Mouse (Mus musculus): ENCODE data around the gene Raly. TPM values are rescaled to one million over a fixed set of nuclear protein-coding genes. Genes with fewer than 3 reads are reported as not detected.

Gene Raly
- polyA plus RNA-seq, 1 experiment from 2014 or later, result 66.8 TPM

GRCm38 (mm10) chr2:154818599-154818998 lies 27.7 kb downstream of the Raly start:
- no peak overlapping the region for H3K9ac ChIP-seq (ENCODE audit: low read length)
- peaks cover 2% of the 10 kb centered on the region; the same call in 1 of the 2 replicates for H3K4me1 ChIP-seq (ENCODE audit: control insufficient read depth, insufficient read depth, low read length)
- no peak overlapping the region for H3K4me3 ChIP-seq (ENCODE audit: low read depth, low read length)
- DNase-seq (ENCODE audit: low spot score, missing footprints) (no peak), ATAC-seq (ENCODE audit: low FRiP score) (no peak)
- no peaks in the 10 kb centered on the region for H3K36me3 ChIP-seq (ENCODE audit: control insufficient read depth, insufficient read depth, low read length)
- no peaks in the 10 kb centered on the region for H3K27me3 ChIP-seq (ENCODE audit: control insufficient read depth, insufficient read depth, low read length)
- H3K9me3 ChIP-seq (ENCODE audit: control insufficient read depth, low read length), result no peaks in the 10 kb centered on the region
- H3K4me2 ChIP-seq, result no peak overlapping the region
- no peak overlapping the region for H3K27ac ChIP-seq (ENCODE audit: low read depth, low read length)
- WGBS, result 80% methylated on average over 1 of the region's 1 CpGs

- Histone ChIP-seq H3K36me3 (ENCODE audit: control insufficient read depth, insufficient read depth, low read length) (no peaks in the 10 kb centered on the region), H3K4me1 (ENCODE audit: control insufficient read depth, insufficient read depth, low read length) (peaks cover 2% of the 10 kb centered on the region; the same call in 1 of the 2 replicates), H3K27ac (ENCODE audit: low read depth, low read length) (no peak overlapping the region), H3K4me3 (ENCODE audit: low read depth, low read length) (no peak overlapping the region), H3K9ac (ENCODE audit: low read length) (no peak overlapping the region), H3K4me2 (no peak overlapping the region), H3K9me3 (ENCODE audit: control insufficient read depth, low read length) (no peaks in the 10 kb centered on the region), H3K27me3 (ENCODE audit: control insufficient read depth, insufficient read depth, low read length) (no peaks in the 10 kb centered on the region)
- DNase-seq (ENCODE audit: low spot score, missing footprints) (no peak), ATAC-seq (ENCODE audit: low FRiP score) (no peak)
- WGBS, result 86% methylated on average over 1 of the region's 1 CpGs
These were observed 29.4 kb downstream of the Raly start for GRCm38 (mm10) chr2:154820346-154820745.

- peak; percentile 8 for DNase-seq (ENCODE audit: low spot score, missing footprints)
- WGBS, result 87% methylated on average over 1 of the region's 1 CpGs
- H3K4me2 ChIP-seq, result no peak overlapping the region
- H3K27me3 ChIP-seq (ENCODE audit: control insufficient read depth, insufficient read depth, low read length), result no peaks in the 10 kb centered on the region
- ATAC-seq (ENCODE audit: low FRiP score), result no peak
- H3K4me1 ChIP-seq (ENCODE audit: control insufficient read depth, insufficient read depth, low read length), result no peaks in the 10 kb centered on the region
- H3K36me3 ChIP-seq (ENCODE audit: control insufficient read depth, insufficient read depth, low read length), result no peaks in the 10 kb centered on the region
- H3K9ac ChIP-seq (ENCODE audit: low read length), result no peak overlapping the region
- H3K27ac ChIP-seq (ENCODE audit: low read depth, low read length), result no peak overlapping the region
- no peak overlapping the region for H3K4me3 ChIP-seq (ENCODE audit: low read depth, low read length)
- no peaks in the 10 kb centered on the region for H3K9me3 ChIP-seq (ENCODE audit: control insufficient read depth, low read length)
These were observed 35.2 kb downstream of the Raly start for GRCm38 (mm10) chr2:154826054-154826538.

- no peaks in the 10 kb centered on the region for H3K4me1 ChIP-seq (ENCODE audit: control insufficient read depth, insufficient read depth, low read length)
- no peaks in the 10 kb centered on the region for H3K27me3 ChIP-seq (ENCODE audit: control insufficient read depth, insufficient read depth, low read length)
- no peaks in the 10 kb centered on the region for H3K9me3 ChIP-seq (ENCODE audit: control insufficient read depth, low read length)
- WGBS, result 71% methylated on average over 4 of the region's 4 CpGs
- no peak overlapping the region for H3K27ac ChIP-seq (ENCODE audit: low read depth, low read length)
- DNase-seq (ENCODE audit: low spot score, missing footprints) (peak; percentile 72), ATAC-seq (ENCODE audit: low FRiP score) (no peak)
- H3K9ac ChIP-seq (ENCODE audit: low read length), result no peak overlapping the region
- no peak overlapping the region for H3K4me3 ChIP-seq (ENCODE audit: low read depth, low read length)
- no peaks in the 10 kb centered on the region for H3K36me3 ChIP-seq (ENCODE audit: control insufficient read depth, insufficient read depth, low read length)
- H3K4me2 ChIP-seq, result no peak overlapping the region
These were observed 36.6 kb downstream of the Raly start for GRCm38 (mm10) chr2:154827521-154827920.

- peak; percentile 75 for DNase-seq (ENCODE audit: low spot score, missing footprints)
- no peaks in the 10 kb centered on the region for H3K36me3 ChIP-seq (ENCODE audit: control insufficient read depth, insufficient read depth, low read length)
These were observed 41.6 kb downstream of the Raly start for GRCm38 (mm10) chr2:154832471-154832870.

GRCm38 (mm10) chr2:154834149-154834865 lies 43.4 kb downstream of the Raly start:
- H3K4me3 ChIP-seq (ENCODE audit: low read depth, low read length), result no peak overlapping the region
- no peaks in the 10 kb centered on the region for H3K27me3 ChIP-seq (ENCODE audit: control insufficient read depth, insufficient read depth, low read length)
- H3K27ac ChIP-seq (ENCODE audit: low read depth, low read length), result no peak overlapping the region
- H3K36me3 ChIP-seq (ENCODE audit: control insufficient read depth, insufficient read depth, low read length), result 0 out of 2 replicates have a peak, but pooled peaks cover 3% of the 10 kb centered on the region
- DNase-seq (ENCODE audit: low spot score, missing footprints) (peak; percentile 39), ATAC-seq (ENCODE audit: low FRiP score) (no peak)
- no peak overlapping the region for H3K9ac ChIP-seq (ENCODE audit: low read length)
- H3K9me3 ChIP-seq (ENCODE audit: control insufficient read depth, low read length), result peaks cover 2% of the 10 kb centered on the region; the same call in 1 of the 2 replicates
- no peaks in the 10 kb centered on the region for H3K4me1 ChIP-seq (ENCODE audit: control insufficient read depth, insufficient read depth, low read length)
- no peak overlapping the region for H3K4me2 ChIP-seq
- WGBS, result 96% methylated on average over 6 of the region's 6 CpGs

More at GRCm38 (mm10) chr2:154832471-154832870, 41.6 kb downstream of the Raly start:
- Histone ChIP-seq H3K4me3 (ENCODE audit: low read depth, low read length) (no peak overlapping the region), H3K27ac (ENCODE audit: low read depth, low read length) (no peak overlapping the region), H3K4me2 (no peak overlapping the region), H3K4me1 (ENCODE audit: control insufficient read depth, insufficient read depth, low read length) (no peaks in the 10 kb centered on the region), H3K9ac (ENCODE audit: low read length) (no peak overlapping the region), H3K27me3 (ENCODE audit: control insufficient read depth, insufficient read depth, low read length) (no peaks in the 10 kb centered on the region), H3K9me3 (ENCODE audit: control insufficient read depth, low read length) (no peaks in the 10 kb centered on the region; the same call in 1 of the 2 replicates)
- no peak for ATAC-seq (ENCODE audit: low FRiP score)
- WGBS, result 85% methylated on average over 4 of the region's 4 CpGs

- H3K9ac ChIP-seq (ENCODE audit: low read length), result no peak overlapping the region
- no peak for DNase-seq (ENCODE audit: low spot score, missing footprints)
- H3K27ac ChIP-seq (ENCODE audit: low read depth, low read length), result no peak overlapping the region
- peaks cover 7% of the 10 kb centered on the region for H3K9me3 ChIP-seq (ENCODE audit: control insufficient read depth, low read length)
- ATAC-seq (ENCODE audit: low FRiP score), result no peak
- no peaks in the 10 kb centered on the region for H3K27me3 ChIP-seq (ENCODE audit: control insufficient read depth, insufficient read depth, low read length)
- H3K36me3 ChIP-seq (ENCODE audit: control insufficient read depth, insufficient read depth, low read length), result 0 out of 2 replicates have a peak, but pooled peaks cover 3% of the 10 kb centered on the region
- no peak overlapping the region for H3K4me3 ChIP-seq (ENCODE audit: low read depth, low read length)
- 92% methylated on average over 2 of the region's 2 CpGs for WGBS
- no peaks in the 10 kb centered on the region for H3K4me1 ChIP-seq (ENCODE audit: control insufficient read depth, insufficient read depth, low read length)
- H3K4me2 ChIP-seq, result no peak overlapping the region
These were observed 45.6 kb downstream of the Raly start for GRCm38 (mm10) chr2:154836537-154836936.

- no peaks in the 10 kb centered on the region for H3K9me3 ChIP-seq (ENCODE audit: control insufficient read depth, low read length)
- no peak overlapping the region for H3K4me3 ChIP-seq (ENCODE audit: low read depth, low read length)
- no peaks in the 10 kb centered on the region; the same call in 1 of the 2 replicates for H3K36me3 ChIP-seq (ENCODE audit: control insufficient read depth, insufficient read depth, low read length)
- H3K27me3 ChIP-seq (ENCODE audit: control insufficient read depth, insufficient read depth, low read length), result no peaks in the 10 kb centered on the region
- H3K4me2 ChIP-seq, result no peak overlapping the region
- ATAC-seq (ENCODE audit: low FRiP score) (no peak), DNase-seq (ENCODE audit: low spot score, missing footprints) (no peak)
- H3K4me1 ChIP-seq (ENCODE audit: control insufficient read depth, insufficient read depth, low read length), result no peaks in the 10 kb centered on the region
- H3K27ac ChIP-seq (ENCODE audit: low read depth, low read length), result no peak overlapping the region
- H3K9ac ChIP-seq (ENCODE audit: low read length), result no peak overlapping the region
These were observed 57.2 kb downstream of the Raly start for GRCm38 (mm10) chr2:154848086-154848485.

- H3K4me2 ChIP-seq, result no peak overlapping the region
- H3K36me3 ChIP-seq (ENCODE audit: control insufficient read depth, insufficient read depth, low read length), result peaks cover 4% of the 10 kb centered on the region; the same call in 1 of the 2 replicates
- ATAC-seq (ENCODE audit: low FRiP score) (no peak), DNase-seq (ENCODE audit: low spot score, missing footprints) (peak; percentile 92)
- WGBS, result 94% methylated on average over 1 of the region's 1 CpGs
- no peak overlapping the region for H3K27ac ChIP-seq (ENCODE audit: low read depth, low read length)
- no peak overlapping the region for H3K4me3 ChIP-seq (ENCODE audit: low read depth, low read length)
- no peaks in the 10 kb centered on the region for H3K4me1 ChIP-seq (ENCODE audit: control insufficient read depth, insufficient read depth, low read length)
- H3K27me3 ChIP-seq (ENCODE audit: control insufficient read depth, insufficient read depth, low read length), result no peaks in the 10 kb centered on the region
- no peak overlapping the region for H3K9ac ChIP-seq (ENCODE audit: low read length)
- H3K9me3 ChIP-seq (ENCODE audit: control insufficient read depth, low read length), result no peaks in the 10 kb centered on the region
These were observed 64.5 kb downstream of the Raly start for GRCm38 (mm10) chr2:154855383-154855782.

All from midbrain, embryonic 11.5 days (tissue).